Mouse (Mus musculus): ENCODE data around the gene Sfrp5.

Gene Sfrp5

GRCm38 (mm10) chr19:42201696-42202381 lies at the start of gene Sfrp5:
Sfrp5 (minus strand) TSS chr19:42202252.
- in situ Hi-C loops (cut with MboI; ENCODE audit: low pct_unique_long_range_greater_than_20kb in 1 of 2, low sequenced_read_pairs in 2 of 2, unreplicated experiment in 1 of 2): no loop called here

- in situ Hi-C loops (cut with MboI; ENCODE audit: low pct_unique_long_range_greater_than_20kb in 1 of 2, low sequenced_read_pairs in 2 of 2, unreplicated experiment in 1 of 2): no loop called here
Measured at GRCm38 (mm10) chr19:42249976-42250914, 48.2 kb upstream of the Sfrp5 start.

- in situ Hi-C loops (cut with MboI; ENCODE audit: low pct_unique_long_range_greater_than_20kb in 1 of 2, low sequenced_read_pairs in 2 of 2, unreplicated experiment in 1 of 2): no loop called here
Measured at GRCm38 (mm10) chr19:42247519-42247918, 45.5 kb upstream of the Sfrp5 start, which contains the start of gene Golga7b. Golga7b (plus strand) TSS chr19:42247574.

GRCm38 (mm10) chr19:42246626-42247025 lies 44.6 kb upstream of the Sfrp5 start:
- in situ Hi-C loops (cut with MboI; ENCODE audit: low pct_unique_long_range_greater_than_20kb in 1 of 2, low sequenced_read_pairs in 2 of 2, unreplicated experiment in 1 of 2): no loop called here

- in situ Hi-C loops (cut with MboI; ENCODE audit: low pct_unique_long_range_greater_than_20kb in 1 of 2, low sequenced_read_pairs in 2 of 2, unreplicated experiment in 1 of 2): no loop called here
Measured at GRCm38 (mm10) chr19:42243401-42243800, 41.3 kb upstream of the Sfrp5 start.

GRCm38 (mm10) chr19:42240881-42241280 lies 38.8 kb upstream of the Sfrp5 start:
- in situ Hi-C loops (cut with MboI; ENCODE audit: low pct_unique_long_range_greater_than_20kb in 1 of 2, low sequenced_read_pairs in 2 of 2, unreplicated experiment in 1 of 2): no loop called here

DNA sequence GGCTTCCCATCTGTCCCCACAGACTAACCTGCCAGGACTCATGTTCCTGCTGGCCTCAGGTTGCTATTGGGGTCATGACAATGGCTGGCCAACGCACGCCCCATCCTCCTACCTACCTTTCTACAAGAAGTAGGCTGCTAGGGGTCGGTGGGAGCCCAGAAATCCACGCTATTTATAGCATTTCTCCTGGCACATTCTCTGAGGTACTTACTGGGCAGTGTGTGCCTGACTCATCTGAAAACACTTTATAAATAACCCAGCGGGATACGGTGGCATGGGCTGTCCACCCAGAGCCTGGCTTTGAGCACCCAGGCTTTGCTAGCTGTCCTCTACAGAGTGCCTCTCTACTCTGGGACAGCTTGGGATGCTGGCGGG lies 36.3 kb upstream of the Sfrp5 start:
- in situ Hi-C loops (cut with MboI; ENCODE audit: low pct_unique_long_range_greater_than_20kb in 1 of 2, low sequenced_read_pairs in 2 of 2, unreplicated experiment in 1 of 2): no loop called here

DNA sequence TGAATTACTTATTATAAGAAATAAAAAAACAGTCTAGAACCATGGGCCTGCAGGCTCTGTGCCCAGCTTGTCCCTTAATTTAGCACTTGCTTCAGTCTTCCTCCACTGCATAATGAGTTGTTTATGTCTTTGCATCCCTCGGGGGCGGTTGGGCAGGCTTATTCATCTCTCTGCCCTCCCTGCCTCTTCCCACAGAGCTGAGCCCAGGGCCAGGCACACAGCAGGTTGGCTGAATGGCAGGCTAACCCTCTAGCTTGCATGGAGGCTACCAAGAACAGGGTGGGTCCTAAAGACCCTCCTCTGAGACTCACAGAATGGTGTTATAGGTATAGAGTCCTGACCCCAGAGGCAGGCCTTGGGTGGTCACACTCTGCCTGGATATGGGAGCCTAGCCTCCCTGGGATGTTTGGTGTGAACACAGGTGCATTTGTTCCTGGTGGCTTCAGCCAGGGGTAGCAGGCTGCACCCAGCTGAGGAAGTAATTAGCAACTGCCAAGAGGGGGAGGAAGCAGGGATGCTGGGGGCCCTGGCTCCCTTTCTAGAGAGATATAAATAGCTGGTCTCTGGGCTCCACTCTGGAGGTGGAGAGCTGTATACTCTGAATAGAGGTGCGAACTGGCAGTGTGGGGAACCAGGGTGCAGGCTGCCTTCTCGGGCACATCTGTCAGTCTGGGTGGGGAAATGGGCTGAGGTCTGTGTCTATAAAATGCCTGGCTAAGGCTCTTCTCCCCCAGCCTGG lies 35.7 kb upstream of the Sfrp5 start:
- in situ Hi-C loops (cut with MboI; ENCODE audit: low pct_unique_long_range_greater_than_20kb in 1 of 2, low sequenced_read_pairs in 2 of 2, unreplicated experiment in 1 of 2): no loop called here

DNA sequence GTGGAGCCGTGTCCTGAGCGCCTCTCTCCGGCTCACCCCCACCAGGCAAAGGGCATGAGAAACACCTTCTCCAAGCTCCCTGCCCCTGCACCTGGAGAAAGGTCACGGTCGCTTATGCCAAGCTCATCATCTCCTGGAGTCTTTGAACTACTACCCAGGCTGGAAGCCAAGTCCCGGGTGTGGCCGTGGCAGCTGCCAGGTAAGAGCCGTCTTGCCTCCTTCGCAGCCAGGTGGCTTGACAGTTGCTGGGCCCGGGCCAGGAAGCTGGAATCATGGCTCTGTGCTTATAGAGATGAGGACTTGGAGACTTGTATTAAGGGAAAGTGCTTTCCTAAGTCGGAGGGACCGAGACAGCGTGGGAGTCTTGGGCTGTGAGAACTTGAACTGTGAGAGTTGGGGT lies 28.9 kb upstream of the Sfrp5 start:
- in situ Hi-C loops (cut with MboI; ENCODE audit: low pct_unique_long_range_greater_than_20kb in 1 of 2, low sequenced_read_pairs in 2 of 2, unreplicated experiment in 1 of 2): no loop called here

GRCm38 (mm10) chr19:42230288-42230568 lies 28.2 kb upstream of the Sfrp5 start:
- in situ Hi-C loops (cut with MboI; ENCODE audit: low pct_unique_long_range_greater_than_20kb in 1 of 2, low sequenced_read_pairs in 2 of 2, unreplicated experiment in 1 of 2): no loop called here

- in situ Hi-C loops (cut with MboI; ENCODE audit: low pct_unique_long_range_greater_than_20kb in 1 of 2, low sequenced_read_pairs in 2 of 2, unreplicated experiment in 1 of 2): loop anchor here in 1 of 2 experiments (5.0 kb wide), 1 partner anchor 43 kb away; no protein-coding TSS in a partner anchor
Measured at GRCm38 (mm10) chr19:42229499-42230287, 27.6 kb upstream of the Sfrp5 start.

DNA sequence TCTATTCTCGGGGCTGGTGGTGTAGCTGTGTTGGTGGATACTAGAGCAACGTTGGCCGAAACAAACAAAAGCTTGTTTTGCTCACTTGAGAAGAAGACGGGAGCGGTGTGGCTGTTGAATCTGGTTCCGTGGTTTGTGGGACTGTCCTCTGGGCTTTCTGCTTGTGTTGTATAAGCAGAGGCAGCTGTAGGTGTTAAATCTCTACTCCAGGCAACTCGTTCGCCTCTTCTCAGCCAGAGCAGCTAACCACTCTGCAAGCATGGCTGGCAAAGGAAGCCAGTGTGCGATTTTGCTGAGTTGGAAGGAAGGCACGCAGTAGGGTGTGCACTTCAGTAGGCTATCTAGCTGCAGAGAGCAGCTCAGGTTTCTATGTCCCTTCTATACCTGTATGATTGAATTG lies 24.4 kb upstream of the Sfrp5 start:
- in situ Hi-C loops (cut with MboI; ENCODE audit: low pct_unique_long_range_greater_than_20kb in 1 of 2, low sequenced_read_pairs in 2 of 2, unreplicated experiment in 1 of 2): loop anchor here in 1 of 2 experiments (5.0 kb wide), 1 partner anchor 46 kb away; no protein-coding TSS in a partner anchor

DNA sequence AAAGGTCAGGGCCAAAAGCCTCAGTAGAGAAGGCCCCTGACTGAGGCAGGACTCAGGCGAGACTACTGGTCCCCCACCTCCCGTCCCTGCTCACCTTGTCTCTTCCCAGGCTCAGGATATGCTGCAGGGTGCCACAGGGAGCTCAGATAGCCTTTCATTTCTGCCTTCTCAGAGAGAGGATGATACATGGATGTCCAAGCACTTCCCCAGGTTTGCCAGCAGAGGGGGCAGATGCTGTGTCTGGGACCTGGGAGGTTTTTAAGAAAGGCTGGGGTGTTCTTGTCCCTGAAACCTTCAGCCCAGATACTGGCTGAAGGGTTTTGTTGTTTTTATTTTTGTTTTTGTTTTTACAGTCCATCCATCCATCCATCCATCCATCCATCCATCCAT lies 15.3 kb upstream of the Sfrp5 start:
- in situ Hi-C loops (cut with MboI; ENCODE audit: low pct_unique_long_range_greater_than_20kb in 1 of 2, low sequenced_read_pairs in 2 of 2, unreplicated experiment in 1 of 2): no loop called here

DNA sequence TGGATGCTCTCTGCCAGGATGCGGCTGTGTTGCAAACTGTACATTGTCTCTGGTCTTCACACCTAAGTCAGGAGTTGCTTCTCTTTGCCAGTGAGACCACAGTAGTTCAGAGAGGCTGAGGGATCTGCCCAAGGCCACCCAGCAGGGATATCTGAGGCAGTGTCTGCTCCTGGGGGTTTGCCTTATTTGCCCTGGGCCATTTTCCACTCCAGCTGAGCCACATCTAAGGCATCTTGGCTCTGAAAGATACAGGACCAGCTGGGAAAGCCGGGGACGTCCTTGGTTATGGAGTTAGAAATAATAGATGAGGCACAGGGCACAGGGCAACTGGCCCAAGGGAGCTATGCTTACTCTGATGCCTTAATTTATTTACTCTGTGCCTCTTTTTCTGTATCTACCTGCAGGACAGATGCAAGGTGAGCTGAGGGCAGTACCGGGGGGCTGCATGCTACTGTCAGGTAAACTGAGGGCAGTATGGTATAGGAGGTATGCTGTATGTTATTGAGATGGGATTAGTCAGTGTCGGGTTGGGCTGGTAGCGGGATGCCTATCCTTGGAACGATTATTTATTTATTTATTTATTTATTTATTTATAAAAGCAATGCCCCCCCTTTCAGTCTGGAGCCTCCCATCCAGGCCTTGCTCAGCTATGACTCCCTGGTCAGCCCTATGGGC lies 14.8 kb upstream of the Sfrp5 start:
- in situ Hi-C loops (cut with MboI; ENCODE audit: low pct_unique_long_range_greater_than_20kb in 1 of 2, low sequenced_read_pairs in 2 of 2, unreplicated experiment in 1 of 2): no loop called here

DNA sequence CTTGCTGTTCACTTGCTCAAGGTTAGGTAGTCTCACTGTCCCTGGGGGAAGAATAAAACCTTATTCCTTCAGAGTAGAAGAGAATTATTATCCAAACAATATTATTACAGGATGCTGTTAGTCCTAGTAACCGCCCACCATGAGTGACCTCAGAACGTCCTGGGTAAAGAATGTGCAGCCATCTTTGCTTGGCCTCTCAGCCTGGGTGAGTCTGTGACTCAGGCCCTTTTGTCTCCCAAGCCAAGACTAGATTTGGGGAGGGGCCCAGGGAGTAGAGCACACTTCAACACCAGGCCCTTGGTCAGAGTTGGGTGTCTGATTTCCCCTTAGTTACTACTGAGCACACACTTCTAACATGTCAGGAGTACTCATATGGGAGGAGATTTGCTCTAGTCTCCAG lies 12.5 kb upstream of the Sfrp5 start:
- in situ Hi-C loops (cut with MboI; ENCODE audit: low pct_unique_long_range_greater_than_20kb in 1 of 2, low sequenced_read_pairs in 2 of 2, unreplicated experiment in 1 of 2): no loop called here

DNA sequence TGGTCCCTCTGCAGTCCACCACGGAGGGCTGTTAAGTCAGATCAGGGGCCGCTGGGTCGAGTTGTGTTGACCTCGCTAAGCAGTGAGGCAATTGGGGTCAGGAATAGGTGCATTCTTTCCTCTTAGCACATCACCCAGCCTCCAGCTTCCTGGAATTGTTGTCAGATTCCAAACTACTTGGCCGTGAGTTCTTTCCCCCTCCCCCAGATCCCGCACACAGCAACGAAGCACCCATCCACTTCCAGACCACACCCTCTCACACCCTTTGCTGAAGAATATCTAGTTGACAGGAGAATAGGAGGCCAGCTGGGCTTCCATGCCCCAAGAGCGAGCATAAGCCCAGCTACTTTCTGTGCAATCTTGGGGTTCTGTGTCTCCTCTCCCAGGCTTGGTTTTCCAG lies 9.9 kb upstream of the Sfrp5 start:
- in situ Hi-C loops (cut with MboI; ENCODE audit: low pct_unique_long_range_greater_than_20kb in 1 of 2, low sequenced_read_pairs in 2 of 2, unreplicated experiment in 1 of 2): no loop called here

DNA sequence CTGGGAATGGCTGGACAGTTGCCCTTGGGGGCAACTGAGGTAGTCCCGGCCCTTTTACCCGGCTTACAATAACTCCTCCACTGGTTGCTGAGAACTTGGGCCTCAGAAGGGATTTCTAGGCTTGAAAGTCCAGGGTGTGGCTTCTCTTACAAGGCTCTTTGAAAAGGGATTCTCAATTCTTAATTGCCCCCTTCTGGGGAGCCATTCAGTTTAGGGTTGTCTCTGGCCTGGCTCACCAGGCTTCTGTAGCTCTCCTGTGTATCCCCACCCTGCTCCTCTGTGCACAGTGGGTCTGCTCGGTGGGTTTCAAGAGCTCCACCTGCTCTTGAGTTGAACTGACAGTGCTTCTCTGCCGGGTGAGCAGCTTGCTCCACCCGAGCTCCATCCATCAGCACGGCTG lies 7.9 kb upstream of the Sfrp5 start:
- in situ Hi-C loops (cut with MboI; ENCODE audit: low pct_unique_long_range_greater_than_20kb in 1 of 2, low sequenced_read_pairs in 2 of 2, unreplicated experiment in 1 of 2): no loop called here

DNA sequence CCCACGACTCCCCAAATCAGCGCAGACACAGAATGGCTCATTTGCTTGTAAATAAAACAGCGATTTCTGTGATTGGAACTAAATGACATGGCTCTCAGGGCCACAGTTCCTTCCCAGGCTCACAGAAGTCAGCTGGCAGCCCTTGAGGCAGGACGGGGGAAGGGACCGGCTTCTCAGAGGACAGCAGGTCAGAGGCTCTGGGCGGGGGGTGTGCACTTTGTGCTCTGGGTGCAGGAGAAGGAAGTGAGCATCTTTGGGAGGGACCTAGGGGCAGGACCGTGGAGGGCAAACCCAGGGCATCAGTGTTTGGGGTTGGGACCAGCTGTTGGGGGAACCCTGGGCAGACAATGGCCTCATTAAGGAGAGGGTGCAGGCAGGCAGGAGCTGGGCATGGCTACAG lies 7.4 kb upstream of the Sfrp5 start:
- in situ Hi-C loops (cut with MboI; ENCODE audit: low pct_unique_long_range_greater_than_20kb in 1 of 2, low sequenced_read_pairs in 2 of 2, unreplicated experiment in 1 of 2): no loop called here

Measured in mouse embryonic stem cell (cell line).